Mouse (Mus musculus) CD8-positive naive resting alpha-beta T cell, adult 57 days (primary cell): Measurements from ENCODE around the gene Suds3. TPM values are rescaled to one million over a fixed set of nuclear protein-coding genes. Genes with fewer than 3 reads are reported as not detected.

ENCODE experiments used
- total RNA-seq: library from RNA; stranded (reverse); gene quantifications from one replicate; pipeline ENCODE4 v1.2.4, GENCODE M21; 2023

Suds3 gene
- 102 TPM for total RNA-seq

DNA sequence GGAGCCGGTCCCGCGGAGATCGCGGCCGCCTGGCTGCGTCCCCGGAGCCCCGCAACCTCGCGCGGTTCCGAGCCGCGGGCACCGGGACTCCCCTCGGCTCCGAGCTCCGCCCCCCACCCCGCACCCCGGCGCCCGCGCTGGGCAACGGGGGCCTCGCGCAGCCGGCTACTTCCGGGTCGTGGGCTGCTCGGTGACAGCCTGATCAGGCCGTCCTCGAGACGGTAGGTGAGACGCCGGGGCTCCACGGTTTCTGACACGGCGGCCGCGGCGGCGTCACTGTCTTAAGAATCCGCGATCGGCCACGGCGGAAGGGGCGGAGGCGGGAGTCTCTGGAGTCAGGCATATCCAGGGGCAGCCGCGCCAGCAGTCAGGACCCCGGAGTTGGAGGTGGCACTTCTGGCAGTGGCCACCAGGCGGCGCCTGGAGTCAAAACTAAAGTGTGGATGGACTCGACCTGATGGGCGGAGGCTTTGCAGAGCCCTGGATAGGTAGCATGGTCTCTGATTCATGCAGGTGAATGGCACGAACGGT, at the start of gene Suds3:
Gene Suds3, minus strand, starts transcription at position 278 of the 531 bp plus-strand sequence.

GRCm38 (mm10) chr5:117119777-117120488, 4.0 kb upstream of the Suds3 start, which contains the start of gene Taok3:
Gene Taok3 (plus strand): TSS chr5:117120129.

Other genes starting within 250 kb of the Suds3 start
- gene Taok3, start 4.0 kb upstream of the Suds3 start, total RNA-seq, result 95.3 TPM
- 107 TPM for gene Pebp1, start 171.5 kb upstream of the Suds3 start, total RNA-seq
- 0.34 TPM for gene Vsig10, start 203.0 kb upstream of the Suds3 start, total RNA-seq
- 29.2 TPM for gene Wsb2, start 241.2 kb upstream of the Suds3 start, total RNA-seq